Mouse (Mus musculus) gonadal fat pad, adult 2 months (tissue): ENCODE data around the gene Strn3. TPM values are rescaled to one million over a fixed set of nuclear protein-coding genes. Genes with fewer than 3 reads are reported as not detected.
"Not testable (repeated sequence)": the region's sequence is repeated elsewhere in the genome, so short reads cannot be mapped to it uniquely, and the experiment has no call there.

Source experiments
- DNase-seq: peaks from one replicate; pipeline ENCODE4 v3.0.0-alpha.2; 2012; ENCODE audit warnings: low read depth
- polyA plus RNA-seq: library from polyadenylated mRNA; depleted of rRNA; stranded (reverse); fragments of >200 nt; gene quantifications from 2 replicates; pipeline ENCODE4 v1.2.3, GENCODE M21; 2012

The Strn3 gene
- polyA plus RNA-seq, 1 experiment: 23.6 TPM

- DNase-seq: no peak
Observed at GRCm38 (mm10) chr12:51694096-51694495, 2.4 kb upstream of the Strn3 start.

- DNase-seq: no peak
Observed at GRCm38 (mm10) chr12:51693419-51693818, 1.7 kb upstream of the Strn3 start.

GRCm38 (mm10) chr12:51692870-51693269 is 1.2 kb upstream of the Strn3 start:
- not testable (repeated sequence) for DNase-seq

GRCm38 (mm10) chr12:51690893-51691844 is 528 bp downstream of the Strn3 start, which contains the start of gene Ap4s1:
TSS of gene Ap4s1 (plus strand) at chr12:51691033.
- no peak for DNase-seq

GRCm38 (mm10) chr12:51688546-51688945 is 3.2 kb downstream of the Strn3 start:
- no peak for DNase-seq

- no peak for DNase-seq
Observed at GRCm38 (mm10) chr12:51678844-51679243, 12.9 kb downstream of the Strn3 start.

GRCm38 (mm10) chr12:51676442-51676841 is 15.3 kb downstream of the Strn3 start:
- no peak for DNase-seq

GRCm38 (mm10) chr12:51673270-51673669 is 18.4 kb downstream of the Strn3 start:
- no peak for DNase-seq

- DNase-seq: no peak
Observed at GRCm38 (mm10) chr12:51671231-51671891, 20.3 kb downstream of the Strn3 start.

- no peak for DNase-seq
Observed at GRCm38 (mm10) chr12:51666708-51667430, 24.8 kb downstream of the Strn3 start.

GRCm38 (mm10) chr12:51663908-51664307 is 27.8 kb downstream of the Strn3 start:
- no peak for DNase-seq

- DNase-seq: no peak
Observed at GRCm38 (mm10) chr12:51663011-51663410, 28.7 kb downstream of the Strn3 start.

- no peak for DNase-seq
Observed at GRCm38 (mm10) chr12:51655944-51656465, 35.7 kb downstream of the Strn3 start.

GRCm38 (mm10) chr12:51649401-51649800 is 42.3 kb downstream of the Strn3 start:
- not testable (repeated sequence) for DNase-seq

- no peak for DNase-seq
Observed at GRCm38 (mm10) chr12:51641871-51642270, 49.8 kb downstream of the Strn3 start.

- DNase-seq: no peak
Observed at GRCm38 (mm10) chr12:51636689-51637470, 54.8 kb downstream of the Strn3 start.

GRCm38 (mm10) chr12:51636260-51636659 is 55.4 kb downstream of the Strn3 start:
- no peak for DNase-seq

GRCm38 (mm10) chr12:51633481-51633880 is 58.2 kb downstream of the Strn3 start:
- no peak for DNase-seq

- DNase-seq: no peak
Observed at GRCm38 (mm10) chr12:51623366-51623694, 68.4 kb downstream of the Strn3 start.

GRCm38 (mm10) chr12:51622670-51623365 is 68.9 kb downstream of the Strn3 start:
- no peak for DNase-seq

- DNase-seq: no peak
Observed at GRCm38 (mm10) chr12:51621161-51621560, 70.5 kb downstream of the Strn3 start.
